Mouse (Mus musculus) midbrain, embryonic 10.5 days (tissue): ENCODE data around the gene Smg1. TPM values are rescaled to one million over a fixed set of nuclear protein-coding genes. Genes with fewer than 3 reads are reported as not detected.
"Not testable (repeated sequence)": the region's sequence is repeated elsewhere in the genome, so short reads cannot be mapped to it uniquely, and the experiment has no call there.

Experiments used
- DNase-seq: peaks from one replicate; pipeline ENCODE4 v3.0.0-alpha.2; 2017; ENCODE audit warnings: low spot score
- H3K27ac ChIP-seq: fragments of 300-500 bp; sonication (generic); replicated peaks from 2 replicates; pipeline ENCODE4 v1.5.1; 2016; ENCODE audit warnings: mild to moderate bottlenecking
- H3K27me3 ChIP-seq: fragments of 300-500 bp; sonication (generic); 2 replicates; pipeline ENCODE4 v1.6.1; 2016; ENCODE audit warnings: low read depth, mild to moderate bottlenecking; ENCODE audit not compliant: poor library complexity, severe bottlenecking
- H3K36me3 ChIP-seq: fragments of 300-500 bp; sonication (generic); 2 replicates; pipeline ENCODE4 v1.6.1; 2016; ENCODE audit warnings: mild to moderate bottlenecking, moderate library complexity
- H3K4me1 ChIP-seq: fragments of 300-500 bp; sonication (generic); 2 replicates; pipeline ENCODE4 v1.6.1; 2016
- H3K4me3 ChIP-seq: fragments of 300-500 bp; sonication (generic); 2 replicates; pipeline ENCODE4 v1.5.1; 2016; ENCODE audit warnings: mild to moderate bottlenecking, moderate library complexity
- H3K9me3 ChIP-seq: fragments of 300-500 bp; sonication (generic); replicated peaks from 2 replicates; pipeline ENCODE4 v1.6.1; 2016; ENCODE audit warnings: mild to moderate bottlenecking
- WGBS: fragments of 180-500 bp; shearing (Covaris S2); methylation state at CpG from one replicate; pipeline ENCODE4 v1.1.7; 2016; 5-methylcytosine and 5-hydroxymethylcytosine counted together
- polyA plus RNA-seq: library from polyadenylated mRNA; unstranded; fragments of >200 nt; fragmentation: Nextera tagmentation; extraction: Ambion mirVana; gene quantifications from 2 replicates; pipeline ENCODE4 v1.2.1, GENCODE M21; 2016

Gene Smg1
- polyA plus RNA-seq, 1 experiment from 2014 or later, result 17.2 TPM

DNA sequence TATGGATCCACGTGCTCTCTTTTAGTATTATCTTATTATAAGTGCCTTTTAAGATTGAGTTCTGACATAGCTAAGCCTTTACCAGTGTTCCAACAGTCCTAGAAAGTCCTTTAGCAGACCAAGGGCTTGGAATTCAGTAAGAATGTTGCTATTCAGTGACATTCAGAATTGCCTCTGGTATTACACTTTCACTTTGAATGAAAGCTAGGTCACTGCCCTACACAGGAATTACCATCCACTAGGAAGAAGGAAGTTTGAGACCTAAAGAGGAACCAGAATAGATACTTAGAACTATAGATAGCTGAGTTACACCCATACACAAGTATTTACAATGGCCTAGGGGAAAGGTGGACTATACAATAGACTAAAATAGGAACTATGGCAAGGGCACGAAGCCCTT lies 73.3 kb downstream of the Smg1 start:
- not testable (repeated sequence) for H3K4me3 ChIP-seq, H3K27me3 ChIP-seq, DNase-seq, H3K27ac ChIP-seq, H3K9me3 ChIP-seq, H3K4me1 ChIP-seq
- 91% methylated on average over 2 of the region's 2 CpGs for WGBS
- H3K36me3 ChIP-seq, result peaks cover 93% of the 10 kb centered on the region

DNA sequence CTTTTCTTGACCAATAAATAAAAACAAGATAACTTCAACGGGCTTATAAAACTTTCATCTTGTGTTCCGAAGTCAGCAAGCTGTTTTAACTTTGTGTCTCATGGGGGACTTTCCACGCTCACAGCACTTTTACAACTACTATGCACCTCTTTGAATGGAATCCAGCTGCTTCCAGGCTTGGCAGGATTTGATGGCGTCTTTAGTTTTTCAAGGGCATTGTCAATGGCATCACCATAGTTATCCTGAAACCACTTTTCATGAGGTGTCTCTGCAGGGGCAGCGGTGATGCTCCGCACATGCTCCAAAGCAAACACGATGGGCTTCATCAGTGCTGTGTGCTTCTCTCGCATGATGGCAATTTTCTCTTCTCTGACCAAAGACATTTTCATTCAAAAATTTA lies 80.5 kb downstream of the Smg1 start:
- H3K4me1 ChIP-seq, result no peaks in the 10 kb centered on the region
- no peak for DNase-seq
- no peaks in the 10 kb centered on the region for H3K9me3 ChIP-seq
- no peak overlapping the region for H3K4me3 ChIP-seq
- WGBS, result 96% methylated on average over 8 of the region's 8 CpGs
- no peaks in the 10 kb centered on the region for H3K27me3 ChIP-seq
- no peak overlapping the region for H3K27ac ChIP-seq
- peaks cover 89% of the 10 kb centered on the region for H3K36me3 ChIP-seq

DNA sequence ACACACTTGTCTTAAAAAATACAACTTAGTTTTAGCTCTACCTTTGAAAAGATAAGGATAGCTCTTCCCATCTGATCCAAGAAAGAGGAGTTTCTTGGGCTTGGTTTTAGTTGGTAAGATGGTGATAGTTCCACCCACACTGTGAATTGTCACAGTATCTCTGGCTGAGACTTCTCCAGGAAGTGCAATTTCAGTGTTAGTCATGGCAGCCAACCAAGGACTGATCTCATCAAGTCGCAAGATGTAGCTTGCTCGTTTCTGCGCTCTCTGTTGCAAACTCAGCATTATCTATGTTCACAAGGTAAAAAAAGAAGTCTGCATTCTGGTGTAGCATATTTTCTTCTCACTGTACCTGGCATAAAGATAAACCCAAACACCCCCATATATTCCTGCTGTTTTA lies 83.3 kb downstream of the Smg1 start:
- H3K9me3 ChIP-seq, result no peaks in the 10 kb centered on the region
- no peak for DNase-seq
- no peak overlapping the region for H3K4me3 ChIP-seq
- H3K36me3 ChIP-seq, result peaks cover 89% of the 10 kb centered on the region
- 97% methylated on average over 3 of the region's 3 CpGs for WGBS
- H3K4me1 ChIP-seq, result no peaks in the 10 kb centered on the region
- no peak overlapping the region for H3K27ac ChIP-seq
- no peaks in the 10 kb centered on the region for H3K27me3 ChIP-seq

DNA sequence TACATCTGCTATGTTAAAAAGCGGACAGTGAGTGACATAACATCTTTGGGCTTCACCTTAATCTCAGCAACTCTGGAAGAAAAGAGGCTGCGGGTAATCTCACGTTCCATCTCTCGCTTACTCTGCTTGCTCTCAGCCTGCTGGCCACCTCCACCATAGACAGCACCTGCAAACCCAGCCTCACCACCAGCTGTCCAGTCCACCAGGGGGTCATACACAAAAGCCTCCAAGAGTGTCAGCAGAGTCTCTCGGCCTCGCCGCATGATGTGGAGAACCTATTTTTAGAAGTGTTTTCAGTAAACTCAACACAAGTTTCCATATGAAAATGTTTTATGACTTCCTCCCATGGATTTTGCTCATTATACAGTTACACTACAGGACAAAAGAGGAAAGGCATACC lies 87.0 kb downstream of the Smg1 start:
- WGBS, result 95% methylated on average over 7 of the region's 7 CpGs
- no peak for DNase-seq
- H3K4me3 ChIP-seq, result no peak overlapping the region
- H3K27me3 ChIP-seq, result no peaks in the 10 kb centered on the region
- H3K27ac ChIP-seq, result no peak overlapping the region
- H3K4me1 ChIP-seq, result no peaks in the 10 kb centered on the region
- no peaks in the 10 kb centered on the region for H3K9me3 ChIP-seq
- peaks cover 94% of the 10 kb centered on the region for H3K36me3 ChIP-seq

DNA sequence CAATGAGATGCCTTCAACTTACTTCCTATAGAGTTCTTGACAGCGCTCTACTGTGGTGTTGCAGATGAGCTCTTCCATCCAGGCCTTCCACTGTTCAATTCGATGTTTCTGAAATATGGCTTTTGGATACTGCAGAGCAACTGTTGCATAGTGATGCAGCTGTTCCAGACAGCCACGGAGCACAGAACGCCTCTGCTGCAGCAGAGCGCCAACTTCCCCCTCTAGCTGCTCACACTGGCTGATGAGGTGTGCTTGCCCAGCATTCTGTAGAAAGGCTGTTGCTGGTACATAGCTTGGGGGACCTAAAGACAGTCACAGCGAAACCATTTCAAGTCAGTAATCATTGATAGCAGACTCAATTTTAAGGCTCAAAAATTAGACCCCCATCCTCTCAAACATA lies 89.3 kb downstream of the Smg1 start:
- Histone ChIP-seq H3K4me1 (no peaks in the 10 kb centered on the region), H3K27me3 (no peaks in the 10 kb centered on the region), H3K4me3 (no peak overlapping the region), H3K27ac (no peak overlapping the region), H3K9me3 (no peaks in the 10 kb centered on the region), H3K36me3 (peaks cover 91% of the 10 kb centered on the region)
- WGBS, result 95% methylated on average over 6 of the region's 6 CpGs
- DNase-seq, result no peak

DNA sequence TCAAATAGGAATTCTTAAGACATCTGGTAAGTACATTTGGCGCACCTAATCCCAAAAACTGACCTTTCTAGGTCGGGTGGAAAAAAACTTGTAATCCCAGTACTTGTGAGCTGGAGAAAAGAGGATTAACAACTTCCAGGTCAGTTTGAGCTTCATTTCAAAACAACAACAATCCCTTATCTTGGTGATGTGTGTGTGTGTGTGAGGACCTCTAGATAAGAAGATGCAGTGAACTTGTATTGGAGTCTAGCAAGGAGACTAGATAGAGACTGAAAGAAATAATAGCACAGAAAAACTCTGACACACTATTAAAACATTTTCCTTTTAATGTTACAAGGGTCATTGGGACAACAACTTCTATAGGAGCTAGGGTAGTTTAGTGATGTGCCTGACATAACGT lies 99.9 kb downstream of the Smg1 start:
- no peak overlapping the region for H3K27ac ChIP-seq
- 75% methylated on average over 3 of the region's 3 CpGs for WGBS
- H3K4me1 ChIP-seq, result no peaks in the 10 kb centered on the region
- no peak for DNase-seq
- H3K4me3 ChIP-seq, result no peak overlapping the region
- H3K9me3 ChIP-seq, result no peaks in the 10 kb centered on the region
- H3K27me3 ChIP-seq, result no peaks in the 10 kb centered on the region
- peaks cover 96% of the 10 kb centered on the region for H3K36me3 ChIP-seq

DNA sequence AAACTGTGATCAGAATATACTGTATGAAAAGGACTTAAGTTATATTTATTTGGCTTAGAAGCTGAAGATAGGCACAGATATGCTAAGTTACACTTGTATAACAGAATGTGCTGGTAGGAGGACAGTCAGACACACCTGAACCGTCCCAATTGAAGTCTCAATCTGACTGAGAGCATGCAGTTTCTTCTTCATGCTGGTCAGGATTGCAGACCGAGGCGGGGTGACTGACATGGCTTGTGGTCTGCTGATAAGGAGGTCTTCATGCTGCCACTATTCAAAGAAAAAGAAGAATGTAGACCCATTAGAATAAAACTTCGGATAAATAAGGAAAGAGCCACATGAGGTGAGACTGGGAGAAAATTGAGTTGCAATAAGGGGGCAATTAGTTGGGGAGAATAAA lies 100.3 kb downstream of the Smg1 start:
- 93% methylated on average over 4 of the region's 4 CpGs for WGBS
- Histone ChIP-seq H3K4me3 (no peak overlapping the region), H3K36me3 (peaks cover 96% of the 10 kb centered on the region), H3K27me3 (no peaks in the 10 kb centered on the region), H3K27ac (no peak overlapping the region), H3K9me3 (no peaks in the 10 kb centered on the region), H3K4me1 (no peaks in the 10 kb centered on the region)
- no peak for DNase-seq

DNA sequence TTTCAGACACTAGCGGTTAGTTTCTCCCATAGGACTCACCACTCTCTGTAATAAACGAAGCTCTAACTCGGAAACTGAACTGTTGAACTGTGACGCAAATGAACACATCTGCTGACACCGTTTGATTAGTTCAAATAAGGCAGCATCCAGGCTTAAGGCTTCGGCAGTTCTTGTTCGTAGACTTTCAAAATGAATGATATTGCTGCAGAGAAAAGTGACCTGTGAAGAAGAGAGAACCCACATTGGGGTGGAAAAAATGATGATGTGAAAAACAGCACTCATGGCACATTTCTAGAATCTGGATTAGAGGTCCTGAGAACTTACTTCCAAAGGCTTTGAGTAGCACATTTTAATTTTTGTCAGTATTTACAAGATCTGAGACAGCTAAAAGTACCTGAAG lies 102.2 kb downstream of the Smg1 start:
- Histone ChIP-seq H3K27ac (no peak overlapping the region), H3K27me3 (no peaks in the 10 kb centered on the region), H3K4me3 (no peak overlapping the region), H3K9me3 (no peaks in the 10 kb centered on the region), H3K36me3 (peaks cover 99% of the 10 kb centered on the region), H3K4me1 (no peaks in the 10 kb centered on the region)
- WGBS, result 94% methylated on average over 7 of the region's 7 CpGs
- no peak for DNase-seq

DNA sequence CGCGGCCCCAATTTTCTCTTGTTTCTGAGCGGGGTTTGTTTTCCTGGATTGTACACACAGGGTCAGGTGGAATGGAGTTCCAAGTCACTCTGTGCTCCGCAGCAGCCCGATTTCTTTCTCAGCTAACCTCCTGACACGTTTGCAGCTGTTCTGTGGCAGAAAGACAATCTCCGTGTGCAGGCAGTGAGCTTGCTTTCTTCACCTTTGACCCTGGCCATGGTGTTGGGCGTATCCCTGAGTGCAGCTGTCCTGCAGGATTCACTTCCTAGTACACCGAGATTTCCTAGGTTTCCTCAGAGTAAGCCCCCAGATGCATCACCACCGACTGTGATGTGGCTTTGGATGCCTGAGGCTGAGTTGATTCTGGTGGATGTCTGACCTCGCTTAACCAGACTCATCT lies 108.3 kb downstream of the Smg1 start:
- H3K27me3 ChIP-seq, result no peaks in the 10 kb centered on the region
- H3K4me3 ChIP-seq, result no peak overlapping the region
- H3K4me1 ChIP-seq, result peaks cover 6% of the 10 kb centered on the region
- 85% methylated on average over 11 of the region's 11 CpGs for WGBS
- no peak overlapping the region for H3K27ac ChIP-seq
- DNase-seq, result no peak
- H3K9me3 ChIP-seq, result no peaks in the 10 kb centered on the region
- peaks cover 61% of the 10 kb centered on the region for H3K36me3 ChIP-seq

DNA sequence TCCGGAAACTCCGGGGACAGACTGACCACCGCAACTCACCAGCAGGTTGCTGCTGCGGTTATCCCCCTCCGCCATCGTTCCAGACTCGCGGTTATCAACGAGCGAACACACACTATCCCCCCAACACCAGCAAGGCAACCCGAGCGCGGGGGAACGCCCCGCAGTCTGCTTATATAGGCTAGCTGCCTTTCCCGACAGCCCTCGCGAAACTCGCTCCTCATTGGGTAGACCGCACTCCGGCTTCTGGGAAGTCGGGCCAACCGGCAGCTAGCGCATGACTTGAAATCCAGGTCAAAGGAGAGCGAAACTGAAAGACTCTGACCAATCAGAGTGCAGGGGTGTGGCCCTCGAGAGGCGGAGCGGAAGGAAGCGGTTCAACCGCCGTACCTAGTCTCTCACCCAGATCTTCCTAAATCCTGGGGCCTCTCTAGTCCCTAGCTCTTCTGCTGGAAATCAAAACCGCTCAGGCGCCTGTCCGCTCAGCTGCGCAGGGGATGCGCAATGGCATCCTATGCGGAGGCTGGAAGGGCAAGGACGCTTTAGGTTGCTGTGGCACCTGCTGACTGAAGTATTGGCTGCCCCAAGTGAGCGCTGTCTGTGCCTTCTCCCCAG lies 113.9 kb downstream of the Smg1 start, which contains the start of gene Arl6ip1:
Gene Arl6ip1 (minus strand): TSS at position 233 of the 612 bp plus-strand sequence.
- H3K4me3 ChIP-seq, result peak within 1 kb of the TSS; percentile 94
- H3K36me3 ChIP-seq, result peaks cover 27% of the 10 kb centered on the region
- WGBS, result under 1% methylated on average over 39 of the region's 39 CpGs
- no peaks in the 10 kb centered on the region for H3K27me3 ChIP-seq
- no peaks in the 10 kb centered on the region for H3K9me3 ChIP-seq
- peaks cover 35% of the 10 kb centered on the region for H3K4me1 ChIP-seq
- H3K27ac ChIP-seq, result peak within 1 kb of the TSS; percentile 97
- peak; percentile 98 for DNase-seq

DNA sequence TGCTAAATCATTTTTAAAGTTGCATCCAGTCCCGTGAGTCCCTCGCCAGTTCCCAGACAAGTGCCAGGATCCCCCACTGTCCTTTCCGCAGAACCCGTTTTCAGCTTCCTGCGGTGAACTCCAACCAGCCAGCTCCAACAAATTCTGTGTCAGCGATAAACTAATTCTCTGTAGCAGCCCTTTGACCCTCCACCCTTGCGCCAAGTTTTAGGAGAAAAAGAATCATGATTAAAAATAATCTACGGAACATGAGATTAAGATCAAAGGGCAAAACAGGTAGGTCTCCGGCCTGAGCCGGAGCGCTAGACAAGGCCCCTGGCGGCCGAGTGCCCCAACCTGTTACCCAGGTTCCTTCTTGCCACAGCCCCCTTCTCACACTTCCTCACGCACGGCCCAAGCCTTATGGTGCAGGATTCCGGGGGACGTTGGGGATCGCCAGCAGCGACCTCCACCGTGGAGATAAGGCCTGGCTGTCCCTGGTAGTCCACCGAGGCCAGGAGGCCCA lies 114.5 kb downstream of the Smg1 start:
- no peak for DNase-seq
- under 1% methylated on average over 21 of the region's 21 CpGs for WGBS
- no peaks in the 10 kb centered on the region for H3K9me3 ChIP-seq

DNA sequence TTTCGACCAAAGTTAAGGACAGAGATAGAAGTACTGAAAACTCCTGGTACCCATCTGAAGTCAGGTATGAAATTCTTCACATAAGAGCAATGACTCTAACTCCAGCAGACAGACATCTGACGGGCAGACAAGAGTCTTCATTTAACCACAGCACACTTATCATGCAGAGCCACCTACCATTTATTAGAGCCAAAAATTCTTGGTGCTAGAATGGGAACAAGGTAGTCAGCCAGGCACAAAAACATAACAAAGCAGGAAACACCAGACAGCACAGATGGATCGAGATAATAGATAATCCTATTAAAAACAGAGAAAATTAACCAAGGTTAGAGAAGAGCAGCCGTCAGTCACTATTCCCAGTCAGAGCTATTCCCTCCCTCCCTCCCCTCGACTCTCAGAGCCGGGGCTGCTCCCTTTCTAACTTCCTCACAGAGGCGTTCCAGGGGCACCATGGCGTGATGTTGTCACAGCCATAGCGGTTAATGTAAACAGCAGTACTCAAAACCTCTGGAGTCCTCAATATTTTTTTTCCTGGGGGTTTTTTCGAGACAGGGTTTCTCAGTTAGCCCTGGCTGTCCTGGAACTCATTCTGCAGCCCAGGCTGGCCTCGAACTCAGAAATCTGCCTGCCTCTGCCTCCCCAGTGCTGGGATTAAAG lies 117.1 kb downstream of the Smg1 start:
- WGBS, result 77% methylated on average over 11 of the region's 11 CpGs

More for the DNA sequence above, 114.5 kb downstream of the Smg1 start:
- H3K4me1 ChIP-seq, result peaks cover 35% of the 10 kb centered on the region
- peak overlapping the region; percentile 94 for H3K4me3 ChIP-seq
- no peaks in the 10 kb centered on the region for H3K27me3 ChIP-seq
- H3K36me3 ChIP-seq, result peaks cover 30% of the 10 kb centered on the region
- peak overlapping the region; percentile 97 for H3K27ac ChIP-seq

DNA sequence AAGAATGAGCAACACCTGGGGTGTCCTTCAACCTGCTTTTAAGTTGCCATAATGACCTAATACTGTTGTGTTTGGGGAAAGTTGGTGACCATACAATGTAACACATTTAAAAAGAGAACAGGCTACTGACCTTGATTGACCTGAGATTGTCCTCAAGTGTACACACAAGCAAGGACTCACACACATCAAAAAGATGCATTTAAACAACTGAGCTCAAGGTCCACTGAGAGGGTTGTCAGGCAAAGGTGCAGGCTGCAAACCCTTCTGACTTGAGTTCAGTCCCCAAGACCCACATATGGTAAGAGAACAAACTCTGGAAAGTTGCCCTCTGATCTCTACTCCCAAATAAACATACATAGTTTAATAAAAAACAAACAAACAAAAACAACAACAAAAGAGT lies 117.7 kb downstream of the Smg1 start:
- no peak overlapping the region for H3K4me3 ChIP-seq
- H3K27me3 ChIP-seq, result no peaks in the 10 kb centered on the region
- peaks cover 35% of the 10 kb centered on the region for H3K4me1 ChIP-seq
- peaks cover 60% of the 10 kb centered on the region for H3K36me3 ChIP-seq
- no peak overlapping the region for H3K27ac ChIP-seq
- H3K9me3 ChIP-seq, result no peaks in the 10 kb centered on the region
- no peak for DNase-seq

More for the DNA sequence above, 117.1 kb downstream of the Smg1 start:
- H3K9me3 ChIP-seq, result no peaks in the 10 kb centered on the region
- H3K27ac ChIP-seq, result no peak overlapping the region
- peaks cover 35% of the 10 kb centered on the region for H3K4me1 ChIP-seq
- peaks cover 53% of the 10 kb centered on the region for H3K36me3 ChIP-seq
- DNase-seq, result no peak
- H3K27me3 ChIP-seq, result no peaks in the 10 kb centered on the region
- peak overlapping the region; percentile 94 for H3K4me3 ChIP-seq
